Mouse (Mus musculus) bone marrow macrophage, adult 2 months (primary cell): ENCODE data around the gene Ampd2.

Experiments
- CTCF ChIP-seq: IDR thresholded peaks from 2 replicates; pipeline ENCODE4 v1.5.1; 2012; ENCODE audit warnings: low read depth, mild to moderate bottlenecking, low read length, moderate library complexity
- POLR2A ChIP-seq: IDR thresholded peaks from 2 replicates; pipeline ENCODE4 v1.6.1; 2012; ENCODE audit warnings: mild to moderate bottlenecking, low read depth, low read length, borderline replicate concordance

DNA sequence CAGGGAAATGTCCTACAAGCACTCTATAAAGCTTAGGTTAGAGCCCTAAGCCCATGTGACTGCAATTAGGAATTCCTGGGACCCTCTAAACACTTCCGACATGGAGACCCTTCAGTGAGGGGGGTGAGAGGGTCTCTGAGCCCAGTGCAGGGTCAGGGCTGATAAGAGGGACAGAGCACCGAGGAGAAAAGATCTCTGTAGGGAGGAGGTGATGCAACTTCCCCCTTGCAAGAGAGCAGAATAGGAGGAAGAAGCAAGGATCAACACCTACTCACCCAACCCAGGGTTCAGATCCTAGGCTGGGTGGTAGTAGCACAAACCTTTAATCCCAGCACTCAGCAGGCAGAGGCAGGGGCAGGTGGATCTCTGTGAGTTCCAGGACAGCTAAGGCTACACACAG is 3.3 kb downstream of the Ampd2 start:
- TF ChIP-seq CTCF (no peak), POLR2A (no peak)
